Mouse (Mus musculus) stomach, embryonic 15.5 days (tissue): Measurements from ENCODE around the gene Padi2. TPM values are rescaled to one million over a fixed set of nuclear protein-coding genes. Genes with fewer than 3 reads are reported as not detected.

Experiments used
- polyA plus RNA-seq: library from polyadenylated mRNA; unstranded; fragments of >200 nt; fragmentation: Nextera tagmentation; extraction: Ambion mirVana; gene quantifications from 2 replicates; pipeline ENCODE4 v1.2.1, GENCODE M21; 2015

Padi2 gene
- polyA plus RNA-seq, 1 experiment from 2014 or later = 2.7 TPM

Other genes with a start within 250 kb of the Padi2 start
- gene Arhgef10l, start 240.3 kb upstream of the Padi2 start, polyA plus RNA-seq = 15.2 and 15.9 TPM in 2 replicates
- gene Rcc2, start 205.8 kb upstream of the Padi2 start, polyA plus RNA-seq = 46.5 and 47.9 TPM in 2 replicates
- 0.19 and 0.49 TPM in 2 replicates for gene Padi6, start 163.7 kb upstream of the Padi2 start, polyA plus RNA-seq
- 1.7 and 2.8 TPM in 2 replicates for gene Padi4, start 132.1 kb upstream of the Padi2 start, polyA plus RNA-seq
- gene Padi3, start 95.7 kb upstream of the Padi2 start, polyA plus RNA-seq = 0.09 and 0.18 TPM in 2 replicates
- 0.19 and 0.23 TPM in 2 replicates for gene Padi1, start 60.6 kb upstream of the Padi2 start, polyA plus RNA-seq
- gene Sdhb, start 54.9 kb downstream of the Padi2 start, polyA plus RNA-seq = 419 and 423 TPM in 2 replicates
- 42.7 and 45.9 TPM in 2 replicates for gene Atp13a2, start 80.5 kb downstream of the Padi2 start, polyA plus RNA-seq
- 418 and 436 TPM in 2 replicates for gene Mfap2, start 104.1 kb downstream of the Padi2 start, polyA plus RNA-seq
- gene Crocc, start 154.2 kb downstream of the Padi2 start, polyA plus RNA-seq = 4.2 and 5.9 TPM in 2 replicates
- gene Necap2, start 172.0 kb downstream of the Padi2 start, polyA plus RNA-seq = 81.4 and 82.0 TPM in 2 replicates
- 0.05 and 0.15 TPM in 2 replicates for gene Spata21, start 182.0 kb downstream of the Padi2 start, polyA plus RNA-seq
- gene Szrd1, start 233.4 kb downstream of the Padi2 start, polyA plus RNA-seq = 34.5 and 44.3 TPM in 2 replicates
- 21.3 and 21.4 TPM in 2 replicates for gene Fbxo42, start 241.6 kb downstream of the Padi2 start, polyA plus RNA-seq